Mouse (Mus musculus) forebrain, embryonic 10.5 days (tissue): Measurements from ENCODE around the gene E330034G19Rik. TPM values are rescaled to one million over a fixed set of nuclear protein-coding genes. Genes with fewer than 3 reads are reported as not detected.
"Not testable (repeated sequence)": the region's sequence is repeated elsewhere in the genome, so short reads cannot be mapped to it uniquely, and the experiment has no call there.

Experiments
- DNase-seq: peaks from one replicate; pipeline ENCODE4 v3.0.0-alpha.2; 2017; ENCODE audit warnings: low spot score; ENCODE audit errors: extremely low spot score
- H3K27ac ChIP-seq: fragments of 300-500 bp; sonication (generic); 2 replicates; pipeline ENCODE4 v1.5.1; 2016; ENCODE audit warnings: mild to moderate bottlenecking
- H3K27me3 ChIP-seq: fragments of 300-500 bp; sonication (generic); 2 replicates; pipeline ENCODE4 v1.6.1; 2016; ENCODE audit warnings: mild to moderate bottlenecking; ENCODE audit not compliant: poor library complexity, severe bottlenecking
- H3K36me3 ChIP-seq: fragments of 300-500 bp; sonication (generic); replicated peaks from 2 replicates; pipeline ENCODE4 v1.6.1; 2016; ENCODE audit warnings: mild to moderate bottlenecking, moderate library complexity
- H3K4me1 ChIP-seq: fragments of 300-500 bp; sonication (generic); 2 replicates; pipeline ENCODE4 v1.6.1; 2016
- H3K4me3 ChIP-seq: fragments of 300-500 bp; sonication (generic); 2 replicates; pipeline ENCODE4 v1.5.1; 2016; ENCODE audit warnings: mild to moderate bottlenecking, moderate library complexity
- H3K9me3 ChIP-seq: fragments of 300-500 bp; sonication (generic); 2 replicates; pipeline ENCODE4 v1.6.1; 2016; ENCODE audit warnings: mild to moderate bottlenecking, moderate library complexity
- WGBS: fragments of 180-500 bp; shearing (Covaris S2); methylation state at CpG from one replicate; pipeline ENCODE4 v1.1.7; 2016; 5-methylcytosine and 5-hydroxymethylcytosine counted together
- polyA plus RNA-seq: library from polyadenylated mRNA; unstranded; fragments of >200 nt; fragmentation: Nextera tagmentation; extraction: Ambion mirVana; gene quantifications from 2 replicates; pipeline ENCODE4 v1.2.1, GENCODE M21; 2016

Gene E330034G19Rik
- polyA plus RNA-seq, 1 experiment from 2014 or later = not detected

GRCm38 (mm10) chr14:24275534-24275933 is 17.5 kb upstream of the E330034G19Rik start:
- no peaks in the 10 kb centered on the region for H3K27me3 ChIP-seq
- no peaks in the 10 kb centered on the region for H3K9me3 ChIP-seq
- H3K4me1 ChIP-seq = no peaks in the 10 kb centered on the region
- H3K36me3 ChIP-seq = no peaks in the 10 kb centered on the region
- DNase-seq = no peak
- no peak overlapping the region for H3K4me3 ChIP-seq
- no peak overlapping the region for H3K27ac ChIP-seq
- WGBS = 57% methylated on average over 2 of the region's 2 CpGs

- Histone ChIP-seq H3K27me3 (no peaks in the 10 kb centered on the region), H3K4me1 (no peaks in the 10 kb centered on the region), H3K27ac (no peak overlapping the region), H3K9me3 (no peaks in the 10 kb centered on the region), H3K36me3 (no peaks in the 10 kb centered on the region), H3K4me3 (no peak overlapping the region)
- DNase-seq = no peak
- 68% methylated on average over 4 of the region's 4 CpGs for WGBS
Observed at GRCm38 (mm10) chr14:24281278-24281677, 11.7 kb upstream of the E330034G19Rik start.

GRCm38 (mm10) chr14:24282276-24282675 is 10.7 kb upstream of the E330034G19Rik start:
- WGBS = 71% methylated on average over 3 of the region's 3 CpGs
- no peaks in the 10 kb centered on the region for H3K9me3 ChIP-seq
- no peak for DNase-seq

GRCm38 (mm10) chr14:24286136-24286535 is 6.9 kb upstream of the E330034G19Rik start:
- 52% methylated on average over 4 of the region's 4 CpGs for WGBS
- Histone ChIP-seq H3K36me3 (no peaks in the 10 kb centered on the region), H3K27me3 (no peaks in the 10 kb centered on the region), H3K4me1 (no peaks in the 10 kb centered on the region), H3K9me3 (no peaks in the 10 kb centered on the region), H3K27ac (no peak overlapping the region), H3K4me3 (no peak overlapping the region)
- DNase-seq = no peak

More at GRCm38 (mm10) chr14:24282276-24282675, 10.7 kb upstream of the E330034G19Rik start:
- Histone ChIP-seq H3K4me3 (no peak overlapping the region), H3K27me3 (no peaks in the 10 kb centered on the region), H3K4me1 (no peaks in the 10 kb centered on the region), H3K27ac (no peak overlapping the region), H3K36me3 (no peaks in the 10 kb centered on the region)

- no peaks in the 10 kb centered on the region for H3K9me3 ChIP-seq
- DNase-seq = no peak
- H3K27me3 ChIP-seq = no peaks in the 10 kb centered on the region
- no peak overlapping the region for H3K27ac ChIP-seq
- H3K36me3 ChIP-seq = no peaks in the 10 kb centered on the region
- H3K4me1 ChIP-seq = no peaks in the 10 kb centered on the region
- H3K4me3 ChIP-seq = no peak overlapping the region
Observed at GRCm38 (mm10) chr14:24290726-24291125, 2.3 kb upstream of the E330034G19Rik start.

GRCm38 (mm10) chr14:24293631-24294030 is 617 bp downstream of the E330034G19Rik start:
- WGBS = 84% methylated on average over 5 of the region's 5 CpGs
- Histone ChIP-seq H3K36me3 (no peaks in the 10 kb centered on the region), H3K4me1 (no peaks in the 10 kb centered on the region), H3K27ac (no peak overlapping the region), H3K4me3 (no peak overlapping the region), H3K27me3 (no peaks in the 10 kb centered on the region), H3K9me3 (no peaks in the 10 kb centered on the region)
- DNase-seq = no peak

GRCm38 (mm10) chr14:24302126-24302525 is 9.1 kb downstream of the E330034G19Rik start:
- DNase-seq, H3K4me3 ChIP-seq, H3K36me3 ChIP-seq, H3K27ac ChIP-seq, H3K4me1 ChIP-seq, H3K9me3 ChIP-seq, H3K27me3 ChIP-seq: not testable (repeated sequence)
- 91% methylated on average over 1 of the region's 1 CpGs for WGBS

GRCm38 (mm10) chr14:24306667-24307066 is 13.7 kb downstream of the E330034G19Rik start:
- H3K9me3 ChIP-seq = no peaks in the 10 kb centered on the region
- no peaks in the 10 kb centered on the region for H3K27me3 ChIP-seq
- DNase-seq = no peak
- H3K4me1 ChIP-seq = no peaks in the 10 kb centered on the region
- WGBS = 82% methylated on average over 6 of the region's 6 CpGs
- H3K4me3 ChIP-seq = no peak overlapping the region
- H3K36me3 ChIP-seq = no peaks in the 10 kb centered on the region
- H3K27ac ChIP-seq = no peak overlapping the region

- no peaks in the 10 kb centered on the region for H3K36me3 ChIP-seq
- no peak overlapping the region for H3K27ac ChIP-seq
- DNase-seq = no peak
- no peaks in the 10 kb centered on the region for H3K9me3 ChIP-seq
- no peaks in the 10 kb centered on the region for H3K27me3 ChIP-seq
- H3K4me1 ChIP-seq = no peaks in the 10 kb centered on the region
- no peak overlapping the region for H3K4me3 ChIP-seq
- 88% methylated on average over 1 of the region's 1 CpGs for WGBS
Observed at GRCm38 (mm10) chr14:24307146-24307545, 14.1 kb downstream of the E330034G19Rik start.

GRCm38 (mm10) chr14:24311110-24311509 is 18.1 kb downstream of the E330034G19Rik start:
- WGBS = 51% methylated on average over 3 of the region's 3 CpGs
- peak; percentile 68 for DNase-seq
- Histone ChIP-seq H3K27ac (no peak overlapping the region), H3K27me3 (no peaks in the 10 kb centered on the region), H3K4me1 (no peaks in the 10 kb centered on the region), H3K4me3 (no peak overlapping the region), H3K9me3 (no peaks in the 10 kb centered on the region), H3K36me3 (no peaks in the 10 kb centered on the region)

GRCm38 (mm10) chr14:24347007-24347406 is 54.0 kb downstream of the E330034G19Rik start:
- WGBS = 73% methylated on average over 3 of the region's 3 CpGs
- not testable (repeated sequence) for H3K9me3 ChIP-seq, H3K4me3 ChIP-seq, H3K4me1 ChIP-seq, H3K36me3 ChIP-seq, DNase-seq, H3K27ac ChIP-seq, H3K27me3 ChIP-seq

GRCm38 (mm10) chr14:24358295-24358951 is 65.4 kb downstream of the E330034G19Rik start:
- peak; percentile 50 for DNase-seq
- no peaks in the 10 kb centered on the region for H3K4me1 ChIP-seq
- no peaks in the 10 kb centered on the region for H3K9me3 ChIP-seq
- no peak overlapping the region for H3K4me3 ChIP-seq
- no peaks in the 10 kb centered on the region for H3K36me3 ChIP-seq
- WGBS = 64% methylated on average over 22 of the region's 22 CpGs
- no peaks in the 10 kb centered on the region for H3K27me3 ChIP-seq
- H3K27ac ChIP-seq = no peak overlapping the region
